Mouse (Mus musculus) CH12.LX (cell line): ENCODE results near the gene Mpzl1. TPM values are rescaled to one million over a fixed set of nuclear protein-coding genes. Genes with fewer than 3 reads are reported as not detected.

ENCODE experiments used
- DNase-seq: peaks from one replicate; pipeline ENCODE4 v3.0.0-alpha.2; 2013; ENCODE audit errors: extremely low read depth
- H3K27ac ChIP-seq: 2 replicates; pipeline ENCODE4 v1.5.1; 2012; ENCODE audit warnings: low read depth, mild to moderate bottlenecking, control low read depth, moderate library complexity; ENCODE audit not compliant: insufficient read depth
- H3K27me3 ChIP-seq: replicated peaks from 2 replicates; pipeline ENCODE3; 2012; ENCODE audit warnings: inconsistent platforms
- H3K36me3 ChIP-seq, 2 experiments: replicated peaks in 1 of 2; 2 replicates each; pipeline versions ENCODE3 to v1.6.1; 2012; ENCODE audit warnings: inconsistent platforms in 1 of 2, low read length in 1 of 2, mild to moderate bottlenecking in 1 of 2, mixed read lengths in 1 of 2, moderate library complexity in 1 of 2; ENCODE audit not compliant: control insufficient read depth in 1 of 2, insufficient read depth in 1 of 2
- H3K4me1 ChIP-seq, 2 experiments: 2 replicates each; pipeline ENCODE4 v1.6.1; 2012; ENCODE audit warnings: inconsistent platforms in 1 of 2, moderate library complexity in 1 of 2; ENCODE audit not compliant: insufficient read depth in 2 of 2, control insufficient read depth in 1 of 2
- H3K4me2 ChIP-seq: 2 replicates; pipeline ENCODE4 v1.6.1; 2012; ENCODE audit warnings: low read depth, mild to moderate bottlenecking, control low read depth; ENCODE audit not compliant: poor library complexity, insufficient read depth, severe bottlenecking
- H3K4me3 ChIP-seq, 3 experiments: fragments of 150-350 bp in 1 of 3; sonication (generic) in 1 of 3; replicated peaks in 1 of 3; 2 replicates each; pipeline versions ENCODE3 to v1.5.1; 2011 to 2012; ENCODE audit warnings: low read depth in 2 of 3, low read length in 2 of 3, mild to moderate bottlenecking in 2 of 3, moderate library complexity in 2 of 3, control low read depth in 1 of 3, improper control_type of control experiment in 1 of 3, inconsistent platforms in 1 of 3, mixed read lengths in 1 of 3; ENCODE audit not compliant: poor library complexity in 1 of 3
- H3K79me2 ChIP-seq: replicated peaks from 2 replicates; pipeline ENCODE4 v1.6.1; 2012; ENCODE audit warnings: mild to moderate bottlenecking, moderate library complexity; ENCODE audit not compliant: control insufficient read depth, poor library complexity, insufficient read depth, severe bottlenecking; ENCODE audit errors: extremely low read depth
- H3K9ac ChIP-seq: 2 replicates; pipeline ENCODE4 v1.6.1; 2012; ENCODE audit warnings: low read depth, mild to moderate bottlenecking, control low read depth, moderate library complexity; ENCODE audit not compliant: insufficient read depth
- H3K9me3 ChIP-seq: replicated peaks from 2 replicates; pipeline ENCODE3; 2012; ENCODE audit warnings: low read length, inconsistent platforms, mixed read lengths
- BHLHE40 ChIP-seq: IDR thresholded peaks from 2 replicates; pipeline ENCODE4 v1.6.1; 2011; ENCODE audit warnings: mild to moderate bottlenecking, low read depth, low read length, improper control_type of control experiment
- CHD2 ChIP-seq: IDR thresholded peaks from 2 replicates; pipeline ENCODE4 v1.6.1; 2011; ENCODE audit warnings: low read length, improper control_type of control experiment
- CTCF ChIP-seq, 2 experiments: IDR thresholded peaks in 1 of 2; conservative IDR thresholded peaks in 1 of 2; 2 replicates each; pipeline ENCODE4 v1.5.1; 2011 to 2012; ENCODE audit warnings: low read depth in 2 of 2, low read length in 2 of 2, improper control_type of control experiment in 1 of 2, inconsistent platforms in 1 of 2, mild to moderate bottlenecking in 1 of 2, moderate library complexity in 1 of 2
- E2F4 ChIP-seq: IDR thresholded peaks from 2 replicates; pipeline ENCODE4 v1.6.1; 2011; ENCODE audit warnings: low read depth, low read length, improper control_type of control experiment; ENCODE audit not compliant: insufficient replicate concordance
- ELF1 ChIP-seq: IDR thresholded peaks from 2 replicates; pipeline ENCODE4 v1.6.1; 2014; ENCODE audit warnings: low read depth, mild to moderate bottlenecking, inconsistent platforms, low read length, improper control_type of control experiment
- EP300 ChIP-seq: IDR thresholded peaks from 2 replicates; pipeline ENCODE4 v1.6.1; 2011; ENCODE audit warnings: low read length, improper control_type of control experiment
- ETS1 ChIP-seq: conservative IDR thresholded peaks from 2 replicates; pipeline ENCODE4 v1.6.1; 2012; ENCODE audit warnings: low read depth, mild to moderate bottlenecking, inconsistent platforms, low read length, improper control_type of control experiment, moderate library complexity
- HCFC1 ChIP-seq: IDR thresholded peaks from 2 replicates; pipeline ENCODE4 v1.6.1; 2012; ENCODE audit warnings: low read depth, mild to moderate bottlenecking, inconsistent platforms, low read length, improper control_type of control experiment
- IRF4 ChIP-seq: IDR thresholded peaks from 2 replicates; pipeline ENCODE4 v1.6.1; 2014; ENCODE audit warnings: low read depth, mild to moderate bottlenecking, inconsistent platforms, low read length, improper control_type of control experiment
- JUND ChIP-seq: conservative IDR thresholded peaks from 2 replicates; pipeline ENCODE4 v1.6.1; 2011; ENCODE audit warnings: low read depth, low read length, improper control_type of control experiment
- MAFK ChIP-seq: IDR thresholded peaks from 2 replicates; pipeline ENCODE4 v1.6.1; 2011; ENCODE audit warnings: low read length, improper control_type of control experiment; ENCODE audit not compliant: insufficient replicate concordance
- MAX ChIP-seq: IDR thresholded peaks from 2 replicates; pipeline ENCODE4 v1.6.1; 2011; ENCODE audit warnings: low read length, improper control_type of control experiment
- MAZ ChIP-seq: IDR thresholded peaks from 2 replicates; pipeline ENCODE4 v1.6.1; 2012; ENCODE audit warnings: low read depth, mild to moderate bottlenecking, inconsistent platforms, low read length, improper control_type of control experiment, moderate library complexity
- MEF2A ChIP-seq: IDR thresholded peaks from 2 replicates; pipeline ENCODE4 v1.6.1; 2014; ENCODE audit warnings: low read depth, mild to moderate bottlenecking, inconsistent platforms, low read length, improper control_type of control experiment, borderline replicate concordance
- MYC ChIP-seq: IDR thresholded peaks from 2 replicates; pipeline ENCODE4 v1.6.1; 2011; ENCODE audit warnings: low read depth, mild to moderate bottlenecking, improper control_type of control experiment, low read length
- NELFE ChIP-seq: IDR thresholded peaks from 2 replicates; pipeline ENCODE4 v1.6.1; 2011; ENCODE audit warnings: low read depth, low read length, improper control_type of control experiment
- PAX5 ChIP-seq: IDR thresholded peaks from 2 replicates; pipeline ENCODE4 v1.6.1; 2012; ENCODE audit warnings: low read length, inconsistent platforms, mixed read lengths
- RAD21 ChIP-seq: IDR thresholded peaks from 2 replicates; pipeline ENCODE4 v1.6.1; 2011; ENCODE audit warnings: low read depth, mild to moderate bottlenecking, low read length, improper control_type of control experiment, moderate library complexity
- RCOR1 ChIP-seq: conservative IDR thresholded peaks from 2 replicates; pipeline ENCODE4 v1.6.1; 2012; ENCODE audit warnings: low read depth, mild to moderate bottlenecking, inconsistent platforms, low read length, improper control_type of control experiment
- SIN3A ChIP-seq: IDR thresholded peaks from 2 replicates; pipeline ENCODE4 v1.6.1; 2012; ENCODE audit warnings: low read length, improper control_type of control experiment, inconsistent platforms
- SMC3 ChIP-seq: IDR thresholded peaks from 2 replicates; pipeline ENCODE4 v1.6.1; 2011; ENCODE audit warnings: low read depth, low read length, improper control_type of control experiment
- USF1 ChIP-seq: IDR thresholded peaks from 2 replicates; pipeline ENCODE4 v1.6.1; 2014; ENCODE audit warnings: low read depth, mild to moderate bottlenecking, inconsistent platforms, low read length, improper control_type of control experiment
- USF2 ChIP-seq: conservative IDR thresholded peaks from 2 replicates; pipeline ENCODE4 v1.6.1; 2011; ENCODE audit warnings: low read depth, low read length, improper control_type of control experiment
- ZMIZ1 ChIP-seq: IDR thresholded peaks from 2 replicates; pipeline ENCODE4 v1.6.1; 2012; ENCODE audit warnings: low read depth, mild to moderate bottlenecking, inconsistent platforms, low read length, improper control_type of control experiment
- dilution Hi-C: fragments of 300-500 bp; cut with MboI; formaldehyde crosslinking; loops from 2 replicates; pipeline ENCODE4 v1.14.3; 2020; ENCODE audit warnings: low sequenced_read_pairs; ENCODE audit not compliant: extremely low pct_unique_long_range_greater_than_20kb, extremely low pct_ligation_motif_present
- in situ Hi-C: fragments of 300-500 bp; cut with MboI; formaldehyde crosslinking; loops from 3 replicates; pipeline ENCODE4 v1.14.3; 2019; ENCODE audit warnings: low sequenced_read_pairs, low pct_ligation_motif_present, low pct_unique_long_range_greater_than_20kb, mixed read lengths
- polyA plus RNA-seq: library from polyadenylated mRNA; unstranded; fragments of >175 nt; gene quantifications from 2 replicates; pipeline ENCODE4 v1.2.1, GENCODE M21; 2012; ENCODE audit warnings: low read depth; ENCODE audit not compliant: insufficient read length
- total RNA-seq, 2 experiments: library from RNA; depleted of rRNA; stranded (reverse); fragments of 300-350 nt in 1 of 2; fragments of >200 nt in 1 of 2; gene quantifications; 2 replicates each; pipeline ENCODE4 v1.2.3; 2012 to 2014

Gene Mpzl1
- total and polyA plus RNA-seq, 3 experiments: 2.8 to 6.7 (median 6.5) TPM

DNA sequence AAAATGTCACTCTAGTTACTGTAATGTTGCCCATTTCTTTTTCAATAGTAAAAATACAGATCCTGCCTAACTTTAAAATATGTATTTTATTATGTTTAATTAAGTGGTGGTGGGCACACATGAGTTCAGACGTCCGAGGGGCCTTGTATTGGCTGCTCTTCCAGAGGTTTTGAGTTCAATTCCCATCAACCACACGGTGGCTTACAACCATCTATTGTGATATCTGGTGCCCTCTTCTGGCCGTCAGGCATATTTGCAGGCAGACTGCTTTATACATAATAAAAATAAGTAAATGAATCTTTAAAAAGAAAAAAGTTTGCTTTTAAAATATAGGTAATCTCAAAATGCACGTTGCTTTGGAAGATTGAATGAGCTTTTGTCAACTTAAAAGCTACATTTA lies 55.0 kb downstream of the Mpzl1 start:
- Histone ChIP-seq H3K9ac (no peak overlapping the region), H3K4me3 (no peak overlapping the region), H3K9me3 (no peaks in the 10 kb centered on the region), H3K27me3 (no peaks in the 10 kb centered on the region), H3K4me2 (no peak overlapping the region), H3K79me2 (no peaks in the 10 kb centered on the region), H3K36me3 (no peaks in the 10 kb centered on the region), H3K4me1 (peaks cover 0 to 6% of the 10 kb centered on the region in 2 experiments; a peak in 2 of 4 replicates), H3K27ac (no peak overlapping the region)
- dilution Hi-C loops (no loop called here), in situ Hi-C loops (no loop called here)
- TF ChIP-seq IRF4: no peak
- no peak for TF ChIP-seq JUND
- no peak for TF ChIP-seq EP300
- no peak for TF ChIP-seq SIN3A
- no peak for TF ChIP-seq RCOR1
- no peak for TF ChIP-seq CHD2
- TF ChIP-seq PAX5: no peak
- peak; percentile 23 to 68; a peak in 3 of 4 replicates for TF ChIP-seq CTCF (conservative IDR thresholded peaks at IDR 0.05 in 1 of 2, IDR thresholded peaks at IDR 0.05 in 1 of 2; ENCODE audit: low read depth in 2 of 2, low read length in 2 of 2)
- TF ChIP-seq BHLHE40: no peak
- no peak for TF ChIP-seq MAZ
- no peak for TF ChIP-seq E2F4
- TF ChIP-seq MAX: no peak
- TF ChIP-seq ELF1: no peak
- TF ChIP-seq MAFK: no peak
- no peak for TF ChIP-seq ETS1
- no peak for TF ChIP-seq ZMIZ1
- peak; percentile 43 for TF ChIP-seq RAD21
- no peak for TF ChIP-seq USF2
- TF ChIP-seq HCFC1: no peak
- TF ChIP-seq MYC: no peak
- no peak for TF ChIP-seq USF1
- peak; percentile 35; the same call in 1 of the 2 replicates for TF ChIP-seq SMC3
- TF ChIP-seq MEF2A: no peak
- no peak for TF ChIP-seq NELFE
- DNase-seq: peak; percentile 40
